Mouse (Mus musculus): Measurements from ENCODE around the gene Plcl2. TPM values are rescaled to one million over a fixed set of nuclear protein-coding genes. Genes with fewer than 3 reads are reported as not detected.

Gene Plcl2
- total and polyA plus RNA-seq, 3 experiments = 23.6 to 83.7 TPM; not detected in 1

- Histone ChIP-seq H3K27me3 (ENCODE audit: control insufficient read depth in 1 of 2, insufficient read depth in 2 of 2, low read length in 2 of 2) (no peaks in the 10 kb centered on the region), H3K4me1 (ENCODE audit: control insufficient read depth in 1 of 2, insufficient read depth in 2 of 2, low read length in 2 of 2) (no peaks in the 10 kb centered on the region; a peak in 1 of 4 replicates), H3K9ac (ENCODE audit: control insufficient read depth, low read depth, low read length, poor library complexity, severe bottlenecking) (no peak overlapping the region), H3K27ac (ENCODE audit: control insufficient read depth, low read depth, low read length) (no peak overlapping the region), H3K36me3 (ENCODE audit: control insufficient read depth in 1 of 2, insufficient read depth in 2 of 2, low read length in 2 of 2) (no peaks in the 10 kb centered on the region), H3K4me3 (ENCODE audit: control insufficient read depth in 1 of 2, insufficient read depth in 1 of 2, low read depth in 2 of 2, low read length in 2 of 2) (no peak overlapping the region), H3K9me3 (replicated peaks; ENCODE audit: insufficient read depth, low read length) (no peaks in the 10 kb centered on the region), H3K79me2 (ENCODE audit: control insufficient read depth, insufficient read depth, low read length, poor library complexity) (no peaks in the 10 kb centered on the region)
- TF ChIP-seq SIN3A (IDR thresholded peaks at IDR 0.05; ENCODE audit: low read length) (no peak), E2F4 (IDR thresholded peaks at IDR 0.05; ENCODE audit: borderline replicate concordance, low read depth, low read length) (no peak), POLR2AphosphoS5 (IDR thresholded peaks at IDR 0.05; ENCODE audit: borderline replicate concordance, low read depth, low read length) (no peak), ZKSCAN1 (IDR thresholded peaks at IDR 0.05; ENCODE audit: low read depth, low read length) (no peak), EP300 (IDR thresholded peaks at IDR 0.05; ENCODE audit: low read depth in 1 of 2, low read length in 2 of 2) (no peak), POLR2A (IDR thresholded peaks at IDR 0.05; ENCODE audit: control insufficient read depth in 1 of 2, insufficient read depth in 1 of 2, low read depth in 1 of 2, low read length in 2 of 2, poor library complexity in 1 of 2) (no peak), GABPA (IDR thresholded peaks at IDR 0.05; ENCODE audit: low read depth, low read length) (no peak), RCOR1 (IDR thresholded peaks at IDR 0.05; ENCODE audit: low read depth, low read length) (no peak), CTCF (IDR thresholded peaks at IDR 0.05 in 2 of 3, conservative IDR thresholded peaks at IDR 0.05 in 1 of 3; ENCODE audit: control insufficient read depth in 1 of 3, insufficient read depth in 1 of 3, low read depth in 2 of 3, low read length in 3 of 3, poor library complexity in 1 of 3, severe bottlenecking in 1 of 3) (no peak), USF1 (IDR thresholded peaks at IDR 0.05; ENCODE audit: low read depth, low read length) (no peak), ETS1 (IDR thresholded peaks at IDR 0.05; ENCODE audit: low read depth, low read length) (no peak), RAD21 (IDR thresholded peaks at IDR 0.05; ENCODE audit: low read depth, low read length) (no peak), CHD2 (IDR thresholded peaks at IDR 0.05; ENCODE audit: low read length) (no peak), NRF1 (IDR thresholded peaks at IDR 0.05; ENCODE audit: insufficient read depth, low read depth, low read length, poor library complexity, severe bottlenecking) (no peak), ZC3H11A (IDR thresholded peaks at IDR 0.05; ENCODE audit: low read depth, low read length) (no peak), MXI1 (IDR thresholded peaks at IDR 0.05; ENCODE audit: low read depth, low read length) (no peak), SMC3 (IDR thresholded peaks at IDR 0.05; ENCODE audit: low read depth, low read length) (no peak), JUND (IDR thresholded peaks at IDR 0.05; ENCODE audit: low read depth, low read length) (no peak), MAX (IDR thresholded peaks at IDR 0.05; ENCODE audit: low read length) (no peak), ELF1 (IDR thresholded peaks at IDR 0.05; ENCODE audit: low read depth, low read length) (no peak)
- no peak for DNase-seq (ENCODE audit: low read depth, low spot score)
These were observed 208.4 kb downstream of the Plcl2 start for GRCm38 (mm10) chr17:50717586-50717985.

DNA sequence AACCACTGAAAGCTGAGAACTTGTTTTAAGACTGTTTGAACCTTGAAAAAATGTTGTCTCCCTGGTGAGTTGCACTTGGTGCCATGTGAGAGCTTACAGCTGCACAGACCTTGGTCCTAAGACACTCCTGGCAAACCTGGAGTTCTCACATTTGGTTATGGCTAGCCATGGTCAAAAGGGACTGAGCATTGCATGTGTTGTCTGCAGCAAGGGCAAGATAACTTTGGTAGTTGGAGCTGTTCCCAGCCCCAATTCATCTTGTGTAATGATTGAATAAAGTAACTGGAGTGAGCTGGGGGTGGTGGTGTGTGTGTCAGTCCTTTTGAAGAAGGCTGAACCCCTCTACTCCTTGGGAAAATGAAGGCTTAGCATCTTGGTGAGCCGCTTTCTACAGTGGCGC lies 215.2 kb downstream of the Plcl2 start:
- no peaks in the 10 kb centered on the region for H3K27me3 ChIP-seq (ENCODE audit: control insufficient read depth in 1 of 2, insufficient read depth in 2 of 2, low read length in 2 of 2)
- no peaks in the 10 kb centered on the region for H3K9me3 ChIP-seq (replicated peaks; ENCODE audit: insufficient read depth, low read length)
- TF ChIP-seq NRF1 (IDR thresholded peaks at IDR 0.05; ENCODE audit: insufficient read depth, low read depth, low read length, poor library complexity, severe bottlenecking) = no peak
- no peak for TF ChIP-seq SMC3 (IDR thresholded peaks at IDR 0.05; ENCODE audit: low read depth, low read length)
- TF ChIP-seq MEF2A (IDR thresholded peaks at IDR 0.05; ENCODE audit: extremely low read depth, insufficient replicate concordance, low read depth, low read length, poor library complexity, severe bottlenecking) = no peak
- H3K79me2 ChIP-seq (ENCODE audit: control insufficient read depth, insufficient read depth, low read length, poor library complexity) = no peaks in the 10 kb centered on the region
- no peak overlapping the region for H3K4me3 ChIP-seq (ENCODE audit: control insufficient read depth in 1 of 2, insufficient read depth in 1 of 2, low read depth in 2 of 2, low read length in 2 of 2)
- DNase-seq (ENCODE audit: low read depth, low spot score) = no peak
- H3K9ac ChIP-seq (ENCODE audit: control insufficient read depth, low read depth, low read length, poor library complexity, severe bottlenecking) = no peak overlapping the region
- H3K27ac ChIP-seq (ENCODE audit: control insufficient read depth, low read depth, low read length) = no peak overlapping the region
- H3K36me3 ChIP-seq (ENCODE audit: control insufficient read depth in 1 of 2, insufficient read depth in 2 of 2, low read length in 2 of 2) = no peaks in the 10 kb centered on the region
- no peaks in the 10 kb centered on the region; a peak in 1 of 4 replicates for H3K4me1 ChIP-seq (ENCODE audit: control insufficient read depth in 1 of 2, insufficient read depth in 2 of 2, low read length in 2 of 2)

Measured in MEL (cell line).